Mouse (Mus musculus) spleen, postnatal 10 days (tissue): ENCODE results near the gene Ankrd6.

Source experiments
- DNase-seq, 2 experiments: peaks; one replicate each; pipeline ENCODE4 v3.0.0; 2021 to 2022; ENCODE audit warnings: low spot score in 2 of 2

The Ankrd6 gene

GRCm38 (mm10) chr4:32951035-32951940, 647 bp upstream of the Ankrd6 start:
- DNase-seq = peak in 1 of 2 experiments; percentile 17

- DNase-seq = no peak
Observed at GRCm38 (mm10) chr4:32948696-32949095, 1.9 kb downstream of the Ankrd6 start.

GRCm38 (mm10) chr4:32947631-32948030, 3.0 kb downstream of the Ankrd6 start:
- no peak for DNase-seq

- no peak for DNase-seq
Observed at GRCm38 (mm10) chr4:32940984-32941383, 9.7 kb downstream of the Ankrd6 start.

GRCm38 (mm10) chr4:32939964-32940363, 10.7 kb downstream of the Ankrd6 start:
- DNase-seq = no peak

- DNase-seq = no peak
Observed at GRCm38 (mm10) chr4:32939521-32939920, 11.1 kb downstream of the Ankrd6 start.

- no peak for DNase-seq
Observed at GRCm38 (mm10) chr4:32936762-32937341, 13.8 kb downstream of the Ankrd6 start.

GRCm38 (mm10) chr4:32932056-32932455, 18.6 kb downstream of the Ankrd6 start:
- DNase-seq = peak in 1 of 2 experiments; percentile 41

GRCm38 (mm10) chr4:32929750-32930149, 20.9 kb downstream of the Ankrd6 start:
- DNase-seq = no peak

GRCm38 (mm10) chr4:32928692-32929448, 21.8 kb downstream of the Ankrd6 start:
- DNase-seq = no peak

- DNase-seq = no peak
Observed at GRCm38 (mm10) chr4:32923891-32924294, 26.7 kb downstream of the Ankrd6 start.

- no peak for DNase-seq
Observed at GRCm38 (mm10) chr4:32923436-32923835, 27.2 kb downstream of the Ankrd6 start.

- no peak for DNase-seq
Observed at GRCm38 (mm10) chr4:32922871-32923270, 27.8 kb downstream of the Ankrd6 start.

GRCm38 (mm10) chr4:32920863-32921262, 29.8 kb downstream of the Ankrd6 start:
- DNase-seq = no peak

- DNase-seq = no peak
Observed at GRCm38 (mm10) chr4:32918571-32918970, 32.1 kb downstream of the Ankrd6 start.

- peak; percentile 26 to 48 for DNase-seq
Observed at GRCm38 (mm10) chr4:32916689-32917385, 33.8 kb downstream of the Ankrd6 start.

GRCm38 (mm10) chr4:32915928-32916327, 34.7 kb downstream of the Ankrd6 start:
- no peak for DNase-seq

- DNase-seq = no peak
Observed at GRCm38 (mm10) chr4:32909996-32910395, 40.6 kb downstream of the Ankrd6 start.

- DNase-seq = peak; percentile 31 to 74
Observed at GRCm38 (mm10) chr4:32909241-32909979, 41.2 kb downstream of the Ankrd6 start.

GRCm38 (mm10) chr4:32907631-32908030, 43.0 kb downstream of the Ankrd6 start:
- no peak for DNase-seq

GRCm38 (mm10) chr4:32906627-32907026, 44.0 kb downstream of the Ankrd6 start:
- peak in 1 of 2 experiments; percentile 56 for DNase-seq
